Mouse (Mus musculus): ENCODE measurements around the gene Socs3. TPM values are rescaled to one million over a fixed set of nuclear protein-coding genes. Genes with fewer than 3 reads are reported as not detected.
A peak's percentile ranks its signal among the peaks of the same experiment; 100 is the strongest.

The Socs3 gene
- polyA plus RNA-seq (2015; fragmentation: Nextera tagmentation; extraction: Ambion mirVana) = 15.7 and 15.9 TPM in 2 replicates

GRCm38 (mm10) chr11:117969945-117970872, at the start of gene Socs3:
Gene Socs3, minus strand, starts transcription at chr11:117970047.
- ATAC-seq = peak; percentile 56

GRCm38 (mm10) chr11:118018328-118018727, 48.5 kb upstream of the Socs3 start:
- Histone ChIP-seq H3K36me3 (ENCODE audit: control insufficient read depth, insufficient read depth) (peaks cover 71% of the 10 kb centered on the region), H3K4me1 (replicated peaks; ENCODE audit: control insufficient read depth, insufficient read depth, low read length) (no peaks in the 10 kb centered on the region), H3K9ac (ENCODE audit: low read depth, low read length) (no peak overlapping the region), H3K27ac (ENCODE audit: low read depth, low read length) (no peak overlapping the region), H3K9me3 (ENCODE audit: control insufficient read depth) (no peaks in the 10 kb centered on the region), H3K27me3 (replicated peaks; ENCODE audit: control insufficient read depth, insufficient read depth, low read length) (no peaks in the 10 kb centered on the region), H3K4me3 (ENCODE audit: low read depth, low read length) (no peak overlapping the region), H3K4me2 (replicated peaks; ENCODE audit: low read depth) (no peak overlapping the region)
- peak; percentile 69 for TF ChIP-seq CTCF (IDR thresholded peaks at IDR 0.05; ENCODE audit: low read depth)
- ATAC-seq = no peak
- WGBS = 91% methylated on average over 4 of the region's 4 CpGs

More at GRCm38 (mm10) chr11:117969945-117970872, at the start of gene Socs3:
- H3K4me1 ChIP-seq (replicated peaks; ENCODE audit: control insufficient read depth, insufficient read depth, low read length) = peaks cover 17% of the 10 kb centered on the region
- H3K27ac ChIP-seq (ENCODE audit: low read depth, low read length) = peak within 1 kb of the TSS; percentile 93
- H3K9ac ChIP-seq (ENCODE audit: low read depth, low read length) = peak within 1 kb of the TSS; percentile 88
- WGBS = 5% methylated on average over 21 of the region's 21 CpGs
- peak; percentile 99 for TF ChIP-seq CTCF (IDR thresholded peaks at IDR 0.05; ENCODE audit: low read depth)
- no peaks in the 10 kb centered on the region for H3K9me3 ChIP-seq (ENCODE audit: control insufficient read depth)
- peaks cover 23% of the 10 kb centered on the region for H3K36me3 ChIP-seq (ENCODE audit: control insufficient read depth, insufficient read depth)
- peak within 1 kb of the TSS; percentile 59 for H3K4me3 ChIP-seq (ENCODE audit: low read depth, low read length)
- peak within 1 kb of the TSS; percentile 89 for H3K4me2 ChIP-seq (replicated peaks; ENCODE audit: low read depth)
- H3K27me3 ChIP-seq (replicated peaks; ENCODE audit: control insufficient read depth, insufficient read depth, low read length) = no peaks in the 10 kb centered on the region

- H3K4me2 ChIP-seq (replicated peaks; ENCODE audit: low read depth) = no peak overlapping the region
- ATAC-seq = no peak
- peaks cover 8% of the 10 kb centered on the region for H3K4me1 ChIP-seq (replicated peaks; ENCODE audit: control insufficient read depth, insufficient read depth, low read length)
- H3K4me3 ChIP-seq (ENCODE audit: low read depth, low read length) = no peak overlapping the region
- H3K27me3 ChIP-seq (replicated peaks; ENCODE audit: control insufficient read depth, insufficient read depth, low read length) = no peaks in the 10 kb centered on the region
- no peak overlapping the region for H3K9ac ChIP-seq (ENCODE audit: low read depth, low read length)
- no peak for TF ChIP-seq CTCF (IDR thresholded peaks at IDR 0.05; ENCODE audit: low read depth)
- H3K36me3 ChIP-seq (ENCODE audit: control insufficient read depth, insufficient read depth) = peaks cover 59% of the 10 kb centered on the region
- no peaks in the 10 kb centered on the region for H3K9me3 ChIP-seq (ENCODE audit: control insufficient read depth)
- no peak overlapping the region for H3K27ac ChIP-seq (ENCODE audit: low read depth, low read length)
- WGBS = 90% methylated on average over 8 of the region's 8 CpGs
Observed at GRCm38 (mm10) chr11:118015381-118016145, 45.7 kb upstream of the Socs3 start.

GRCm38 (mm10) chr11:118014391-118014995, 44.6 kb upstream of the Socs3 start:
- Histone ChIP-seq H3K4me3 (ENCODE audit: low read depth, low read length) (no peak overlapping the region), H3K36me3 (ENCODE audit: control insufficient read depth, insufficient read depth) (peaks cover 49% of the 10 kb centered on the region), H3K27ac (ENCODE audit: low read depth, low read length) (no peak overlapping the region), H3K4me1 (replicated peaks; ENCODE audit: control insufficient read depth, insufficient read depth, low read length) (peaks cover 10% of the 10 kb centered on the region), H3K27me3 (replicated peaks; ENCODE audit: control insufficient read depth, insufficient read depth, low read length) (no peaks in the 10 kb centered on the region), H3K9me3 (ENCODE audit: control insufficient read depth) (no peaks in the 10 kb centered on the region), H3K4me2 (replicated peaks; ENCODE audit: low read depth) (no peak overlapping the region), H3K9ac (ENCODE audit: low read depth, low read length) (no peak overlapping the region)
- no peak for ATAC-seq
- 86% methylated on average over 11 of the region's 12 CpGs for WGBS
- TF ChIP-seq CTCF (IDR thresholded peaks at IDR 0.05; ENCODE audit: low read depth) = no peak

- ATAC-seq = no peak
- peaks cover 19% of the 10 kb centered on the region for H3K4me1 ChIP-seq (replicated peaks; ENCODE audit: control insufficient read depth, insufficient read depth, low read length)
- H3K9me3 ChIP-seq (ENCODE audit: control insufficient read depth) = no peaks in the 10 kb centered on the region
- TF ChIP-seq CTCF (IDR thresholded peaks at IDR 0.05; ENCODE audit: low read depth) = no peak
- H3K9ac ChIP-seq (ENCODE audit: low read depth, low read length) = no peak overlapping the region
- WGBS = 69% methylated on average over 2 of the region's 2 CpGs
- no peak overlapping the region for H3K4me2 ChIP-seq (replicated peaks; ENCODE audit: low read depth)
- peaks cover 38% of the 10 kb centered on the region for H3K36me3 ChIP-seq (ENCODE audit: control insufficient read depth, insufficient read depth)
- no peak overlapping the region; the same call in 1 of the 2 replicates for H3K27ac ChIP-seq (ENCODE audit: low read depth, low read length)
- no peak overlapping the region for H3K4me3 ChIP-seq (ENCODE audit: low read depth, low read length)
- H3K27me3 ChIP-seq (replicated peaks; ENCODE audit: control insufficient read depth, insufficient read depth, low read length) = no peaks in the 10 kb centered on the region
Observed at GRCm38 (mm10) chr11:118013339-118013738, 43.5 kb upstream of the Socs3 start.

Measured in intestine, postnatal 0 days (tissue).